Mouse (Mus musculus) embryo, embryonic 10.5 days (tissue): ENCODE results near the gene Apba3.

ENCODE experiments used
- DNase-seq: peaks from one replicate; pipeline ENCODE4 v3.0.0-alpha.2; 2015; ENCODE audit warnings: low spot score

The Apba3 gene

DNA sequence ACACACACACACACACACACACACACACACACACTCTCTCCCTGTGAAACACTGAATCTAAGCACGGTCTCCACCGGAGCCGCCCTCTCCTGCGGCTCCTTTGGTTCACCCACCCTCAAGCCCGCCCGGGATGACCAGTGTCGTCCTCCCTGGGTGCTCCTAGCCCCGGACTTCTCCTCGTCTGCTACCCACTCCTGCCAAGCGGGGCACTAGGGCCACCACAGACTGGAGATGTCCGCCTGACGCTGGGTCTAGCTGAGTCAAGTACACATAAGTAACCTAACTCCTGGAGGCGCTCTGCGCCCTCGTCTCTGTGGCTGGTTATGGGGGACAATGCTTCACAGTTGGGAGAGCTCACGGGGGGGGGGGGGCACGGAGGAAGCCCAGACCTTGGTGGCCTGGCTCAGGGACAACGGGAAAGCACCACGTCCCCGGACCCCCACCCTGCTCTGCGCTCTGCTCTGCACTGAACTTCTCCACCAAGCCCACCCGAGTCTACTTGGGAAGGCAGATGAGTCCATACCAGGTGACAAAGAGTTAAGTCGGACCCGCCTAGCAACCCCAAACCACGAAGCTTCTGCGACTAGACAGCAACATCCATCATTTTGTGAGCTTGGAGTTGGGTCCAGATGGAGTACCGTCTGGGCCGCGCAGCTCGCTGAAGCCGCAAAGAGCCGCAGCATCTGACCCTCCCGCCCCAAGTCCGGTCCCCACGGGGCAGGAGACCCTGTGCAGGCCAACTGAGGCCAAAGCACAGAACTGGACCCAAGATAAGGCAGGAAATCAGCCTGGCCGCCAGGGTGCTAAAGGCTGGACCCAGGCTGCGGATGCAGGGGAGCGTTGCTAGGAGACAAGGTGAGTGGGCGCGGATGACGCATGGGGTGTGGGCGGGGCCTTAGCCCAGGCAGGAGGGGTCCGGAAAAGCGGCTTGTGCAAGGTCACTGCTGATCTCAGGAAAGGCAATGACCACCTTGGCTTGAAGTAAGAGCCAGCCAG lies 14.0 kb upstream of the Apba3 start, which contains the start of gene Matk:
Gene Matk, plus strand, starts transcription at position 512 of the 996 bp plus-strand sequence.
- DNase-seq: peak; percentile 75

DNA sequence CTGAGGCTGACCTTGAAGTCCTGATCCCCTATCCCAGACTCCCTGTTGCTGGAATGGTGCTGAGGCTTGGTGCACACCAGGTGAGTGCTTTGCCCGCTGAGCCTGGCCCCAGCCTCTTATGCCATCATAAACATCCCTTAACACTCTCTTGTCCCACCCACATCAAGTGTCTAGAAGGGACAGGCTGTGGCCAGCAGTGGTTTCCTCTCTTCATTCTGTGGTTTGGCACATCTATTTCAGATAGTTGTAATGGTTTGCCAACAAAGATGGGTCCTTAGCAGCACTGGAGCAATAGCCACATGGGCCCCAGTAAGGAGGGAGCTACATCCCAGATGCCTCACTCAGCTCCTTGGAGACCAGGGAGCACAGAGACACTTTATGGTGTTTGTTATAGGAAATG lies 11.9 kb upstream of the Apba3 start:
- DNase-seq: no peak

DNA sequence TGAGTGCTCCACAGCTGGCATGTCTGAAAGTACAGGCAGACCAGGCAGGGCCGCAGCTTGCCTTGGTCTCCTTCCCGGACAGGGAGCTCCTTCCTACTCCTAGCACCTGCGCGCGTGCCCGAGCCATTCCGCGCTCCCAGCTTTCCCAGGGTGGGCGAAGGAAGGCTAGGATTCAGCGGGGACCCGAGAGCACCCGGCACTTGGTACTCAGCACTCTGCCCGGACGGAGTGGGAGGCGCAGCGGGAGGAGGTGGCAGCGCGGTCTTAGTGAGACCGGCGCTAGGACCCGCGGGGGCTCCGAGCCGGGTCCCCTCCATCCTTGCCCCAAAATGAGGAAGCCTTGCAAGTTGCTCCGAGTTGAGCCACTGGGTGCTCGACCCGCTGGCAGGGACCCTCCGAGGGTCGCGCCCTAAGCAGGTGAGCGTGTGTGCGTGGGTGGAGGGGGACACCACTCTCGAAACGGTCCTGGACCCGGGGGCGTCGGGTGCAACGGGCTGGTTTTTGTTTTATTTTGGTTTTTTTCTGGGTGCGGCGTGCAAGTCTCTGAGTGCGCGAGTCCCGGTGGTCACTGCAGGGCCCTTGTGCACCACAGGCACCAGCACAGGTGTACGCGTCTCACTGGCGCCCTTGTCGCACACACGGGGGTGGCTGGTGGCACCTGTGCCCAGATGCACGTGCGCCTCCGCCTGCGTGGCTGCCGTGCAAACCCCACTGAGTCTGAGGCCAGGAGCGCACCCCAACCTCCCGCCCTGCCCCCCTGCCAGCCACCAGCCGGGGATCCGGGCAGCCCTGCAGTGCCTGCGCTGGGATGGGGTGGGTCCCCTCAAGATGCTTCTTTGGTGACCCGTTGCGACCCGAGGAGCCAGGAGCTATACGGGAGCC lies 9.4 kb upstream of the Apba3 start:
- DNase-seq: peak; percentile 37

DNA sequence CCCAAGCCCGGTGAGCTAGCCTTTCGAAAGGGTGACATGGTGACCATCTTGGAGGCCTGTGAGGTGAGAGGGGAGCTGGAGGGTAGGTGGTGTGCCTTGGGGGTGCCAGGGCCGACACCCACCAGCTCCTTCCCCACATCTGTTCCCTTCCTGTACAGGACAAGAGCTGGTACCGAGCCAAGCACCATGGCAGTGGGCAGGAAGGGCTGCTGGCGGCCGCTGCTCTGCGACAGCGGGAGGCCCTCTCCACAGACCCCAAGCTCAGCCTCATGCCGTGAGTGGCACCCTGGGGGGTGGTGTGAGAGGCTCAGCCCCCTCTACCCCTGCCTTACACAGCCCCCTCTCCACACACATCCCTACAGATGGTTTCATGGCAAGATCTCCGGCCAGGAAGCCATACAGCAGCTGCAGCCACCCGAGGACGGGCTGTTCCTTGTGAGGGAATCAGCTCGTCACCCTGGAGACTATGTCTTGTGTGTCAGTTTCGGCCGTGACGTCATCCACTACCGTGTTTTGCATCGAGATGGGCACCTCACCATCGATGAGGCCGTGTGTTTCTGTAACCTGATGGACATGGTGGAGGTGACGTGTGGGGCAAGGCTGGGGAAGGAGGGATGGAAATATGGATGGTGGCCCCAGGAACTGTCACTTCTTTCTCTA lies 7.4 kb upstream of the Apba3 start:
- no peak for DNase-seq

DNA sequence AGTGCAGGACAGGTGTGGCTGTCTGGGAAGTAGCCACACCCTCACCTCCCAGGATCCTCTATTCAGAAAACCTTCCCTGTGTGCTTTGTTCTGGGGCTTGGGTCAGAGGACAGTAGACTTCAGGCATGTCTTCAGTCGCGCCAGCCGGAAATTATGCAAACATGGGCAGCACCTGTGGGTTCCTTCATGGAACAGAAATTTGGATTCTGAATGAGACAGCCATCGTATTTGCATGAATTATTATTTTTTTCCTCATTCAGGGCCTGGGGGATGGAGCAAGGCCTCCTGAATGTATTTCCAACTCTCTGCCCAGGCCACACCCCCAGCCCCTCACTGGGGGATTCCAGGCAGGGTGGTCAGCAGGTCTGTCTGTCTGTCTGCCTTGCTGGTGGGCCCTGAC lies 5.7 kb upstream of the Apba3 start:
- no peak for DNase-seq

DNA sequence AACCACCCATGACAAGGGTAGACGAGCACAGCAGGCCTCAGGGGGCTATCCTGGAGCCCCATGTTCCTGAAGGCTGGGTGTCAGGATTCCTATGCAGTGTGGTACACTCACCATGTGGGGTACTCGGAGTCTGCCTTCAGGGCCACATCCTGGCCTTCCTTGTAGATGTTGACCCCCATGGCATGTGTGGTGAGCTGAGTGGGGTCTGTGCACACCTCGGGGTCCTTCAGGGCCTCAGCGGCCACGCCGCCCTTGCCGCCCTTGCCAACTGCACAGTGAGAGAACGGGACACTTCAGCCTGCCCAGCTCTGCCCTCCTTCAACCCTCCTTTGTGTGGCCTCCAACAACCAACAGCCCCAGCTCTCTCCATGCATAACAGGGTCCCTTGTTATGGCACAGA lies 1.2 kb upstream of the Apba3 start:
- no peak for DNase-seq

DNA sequence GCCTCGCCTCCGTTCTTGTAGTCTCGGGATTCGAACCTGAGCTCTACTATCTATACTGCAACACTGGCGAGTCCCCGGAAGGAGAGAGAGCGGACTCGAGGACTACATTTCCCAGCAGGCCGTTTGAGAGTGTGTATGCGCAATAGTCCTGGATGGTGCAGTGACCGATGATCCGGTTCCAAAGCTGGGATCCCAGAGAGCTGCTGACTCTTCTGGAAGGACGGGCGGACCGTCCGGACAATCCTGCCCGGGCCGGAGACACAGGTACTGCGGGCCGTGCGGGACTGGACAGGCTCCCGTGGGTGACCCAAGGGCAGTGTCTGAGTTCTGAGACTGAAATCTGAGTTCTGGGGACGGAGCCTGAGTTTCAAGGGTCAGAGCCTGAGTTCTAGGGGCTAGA lies 1.3 kb downstream of the Apba3 start:
- DNase-seq: peak; percentile 95

DNA sequence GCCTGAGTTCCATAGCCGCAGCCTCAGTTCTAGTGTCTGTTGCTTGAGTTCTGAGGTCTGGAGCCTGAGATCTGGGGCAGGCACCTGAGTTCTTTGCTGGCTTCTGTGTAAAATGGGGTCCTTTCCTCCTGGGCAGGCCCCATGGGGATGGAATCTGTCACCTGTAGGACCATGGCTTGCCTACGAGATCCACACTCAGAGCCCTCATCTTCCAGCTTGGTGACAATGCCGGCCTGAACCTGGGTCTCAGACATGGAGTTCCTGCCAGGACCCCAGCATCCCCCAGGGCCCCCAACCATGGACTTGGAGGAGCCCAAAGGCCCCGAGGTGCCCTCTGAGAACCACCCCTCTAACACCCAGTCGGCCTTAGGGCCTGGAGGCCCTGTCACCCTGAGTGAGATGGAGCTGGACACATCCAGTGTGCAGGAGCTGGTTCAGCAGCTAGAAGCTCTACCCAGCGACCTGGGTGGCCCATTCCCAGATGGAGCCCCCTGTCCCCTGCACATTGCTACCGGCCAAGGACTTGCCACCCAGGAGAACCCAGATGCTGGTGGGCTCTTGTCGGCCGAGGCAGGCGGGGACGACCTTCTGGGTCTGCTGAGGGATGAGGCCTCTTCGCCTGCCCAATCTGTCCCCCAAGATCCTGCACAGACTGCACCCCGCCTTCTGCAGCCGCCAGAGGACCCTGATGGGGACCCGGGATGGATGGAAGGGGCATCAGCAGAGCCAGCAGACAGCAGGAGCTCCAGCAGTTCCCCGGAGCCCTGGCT lies 2.1 kb downstream of the Apba3 start:
- no peak for DNase-seq

DNA sequence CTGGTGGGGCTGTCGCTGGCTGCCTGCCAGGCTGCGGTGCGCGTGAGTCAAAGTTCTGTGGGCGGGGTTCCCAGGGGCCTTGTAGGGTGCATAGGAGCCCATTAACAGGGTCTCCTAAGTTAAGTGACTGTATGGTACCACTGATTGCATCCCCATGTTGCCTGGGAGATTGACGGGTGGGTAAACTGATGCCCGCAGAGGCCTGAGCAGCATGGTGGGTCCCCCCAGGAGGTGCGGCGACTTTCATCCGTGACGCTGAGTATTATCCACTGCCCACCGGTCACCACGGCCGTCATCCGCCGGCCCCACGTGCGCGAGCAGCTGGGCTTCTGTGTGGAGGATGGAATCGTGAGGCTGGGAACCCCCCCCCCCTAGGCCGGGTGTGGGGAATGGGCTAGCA lies 5.6 kb downstream of the Apba3 start:
- DNase-seq: no peak

DNA sequence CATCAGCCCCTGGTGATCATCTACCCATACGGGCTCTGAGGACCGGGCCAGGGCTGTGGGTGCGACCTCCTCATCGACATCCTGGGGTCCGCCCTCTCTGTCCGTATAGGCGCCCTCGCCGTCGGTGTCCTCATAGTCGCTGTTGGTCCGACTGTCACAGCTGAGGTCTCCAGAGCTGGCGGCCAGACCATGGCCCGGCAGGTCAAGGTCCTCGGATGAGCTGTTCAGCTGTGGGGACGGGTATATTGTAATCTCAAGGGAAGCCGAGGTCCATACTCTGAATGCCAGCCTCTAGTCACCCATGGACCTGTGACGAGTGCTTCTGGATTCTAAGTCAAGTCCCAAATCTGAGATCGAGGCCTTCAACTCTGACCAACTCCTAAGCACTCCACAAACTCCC lies 7.1 kb downstream of the Apba3 start:
- DNase-seq: no peak

DNA sequence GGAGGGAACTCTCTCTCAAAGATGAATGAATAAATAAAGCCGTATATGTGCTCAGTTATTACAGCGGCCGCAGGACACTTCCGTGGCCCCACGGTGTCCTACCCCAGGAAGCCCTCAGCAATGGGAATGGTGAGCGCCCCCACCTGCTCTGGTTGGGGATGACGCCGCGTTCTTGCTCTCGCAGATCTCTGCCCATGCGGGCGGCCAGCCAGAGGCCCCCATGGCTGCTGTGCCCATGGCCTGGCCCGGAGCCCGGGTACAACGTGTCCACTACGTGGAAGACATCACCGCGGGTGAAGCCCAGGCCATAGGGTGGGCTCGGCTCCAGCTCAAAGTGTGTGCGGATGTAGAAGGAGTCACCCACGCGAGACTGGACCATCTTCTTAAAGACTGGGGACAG lies 10.9 kb downstream of the Apba3 start:
- no peak for DNase-seq

DNA sequence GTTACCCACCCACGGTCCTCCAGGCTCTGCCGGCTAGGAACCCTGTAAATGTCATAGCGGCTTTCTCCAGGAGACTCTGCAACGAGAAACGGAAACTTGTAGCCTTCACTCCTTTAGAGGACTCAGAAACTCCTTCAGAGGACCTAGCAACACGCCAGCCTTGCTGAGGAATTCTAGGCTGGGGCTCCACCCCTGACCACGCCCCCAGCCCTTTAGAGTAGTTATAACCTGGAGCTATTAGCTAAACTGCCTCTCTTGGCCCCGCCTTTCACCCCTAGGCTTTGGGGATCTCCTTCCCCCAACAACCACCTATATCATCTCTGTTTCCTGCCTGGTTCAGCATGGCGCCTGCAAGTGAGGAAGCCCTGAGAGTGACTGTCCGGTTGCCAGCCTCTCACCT lies 12.7 kb downstream of the Apba3 start:
- peak; percentile 52 for DNase-seq

DNA sequence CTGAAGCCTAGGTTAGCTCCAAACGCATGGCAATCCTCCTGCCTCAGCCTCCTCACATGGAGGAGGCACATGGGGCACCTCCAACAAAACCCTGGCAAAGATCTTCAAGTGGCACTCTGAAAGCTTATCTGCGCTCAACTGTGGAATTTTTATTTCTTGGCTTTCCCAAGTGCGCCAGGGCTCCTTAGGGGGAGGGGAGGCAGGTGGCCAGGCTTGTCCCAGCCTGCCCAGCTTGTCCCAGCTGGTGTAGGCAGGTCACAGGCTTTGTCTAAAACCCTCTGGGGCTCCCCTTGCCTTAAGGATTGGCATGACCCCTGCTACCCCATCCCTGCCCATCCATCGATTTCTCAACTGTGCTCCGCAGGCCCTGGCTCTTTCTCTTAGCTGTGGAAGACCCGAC lies 17.4 kb downstream of the Apba3 start:
- DNase-seq: no peak

DNA sequence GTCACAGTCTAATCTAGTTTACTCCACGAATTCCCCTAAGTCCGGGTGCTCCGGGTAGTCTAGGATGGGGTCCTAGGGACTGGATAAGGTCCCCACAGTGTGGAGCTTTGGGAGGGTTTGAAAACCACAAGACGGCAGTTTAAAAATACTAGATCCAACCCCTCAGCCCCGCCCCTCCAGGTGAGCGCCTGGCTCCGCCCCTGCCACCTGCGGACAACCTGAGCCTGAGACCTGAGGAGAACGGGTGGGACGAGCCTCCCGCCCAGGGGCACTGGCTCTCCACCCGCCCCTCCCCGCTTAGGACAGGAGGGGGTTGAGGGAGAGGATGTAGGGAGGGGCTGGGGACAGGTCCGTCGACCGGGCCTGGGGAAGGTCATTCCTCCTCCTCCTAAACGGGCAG lies 18.0 kb downstream of the Apba3 start:
- no peak for DNase-seq

DNA sequence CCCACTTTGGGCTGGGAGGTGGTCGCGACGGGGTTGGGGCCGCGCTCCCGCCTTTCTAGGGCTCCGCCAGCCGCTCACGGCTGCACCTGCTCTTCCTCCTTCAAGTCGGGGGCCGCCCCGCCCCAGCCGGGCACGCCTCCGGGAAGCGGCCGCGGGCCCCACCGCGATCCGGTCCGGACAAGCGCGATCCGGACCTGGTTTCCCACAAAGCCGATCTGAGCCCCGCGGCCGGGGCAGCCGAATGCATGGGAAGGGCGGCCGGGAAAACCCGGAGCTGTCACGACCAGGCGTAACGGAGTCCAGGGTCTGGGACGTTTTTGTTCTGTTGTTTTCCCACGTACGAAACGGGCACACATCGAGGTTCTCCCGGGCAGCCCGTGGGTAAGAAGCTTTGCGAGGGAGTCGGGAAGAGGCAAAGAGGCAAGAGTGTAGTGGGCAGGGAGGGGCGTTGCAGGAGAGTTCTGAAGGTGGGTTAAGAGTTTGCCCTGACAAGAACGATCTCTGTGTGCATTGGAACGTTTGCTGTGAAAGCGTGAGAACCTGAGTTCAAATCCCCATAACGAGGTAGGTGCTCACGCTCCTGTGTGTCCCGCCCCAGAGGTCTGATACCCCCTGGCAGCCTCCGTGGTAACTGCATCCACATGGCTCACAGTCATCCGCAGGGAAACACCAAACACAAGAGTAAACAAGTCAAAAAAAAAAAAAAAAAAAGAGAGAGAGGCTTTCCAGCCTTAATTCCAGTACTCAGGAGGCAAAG lies 19.1 kb downstream of the Apba3 start:
- peak; percentile 94 for DNase-seq

DNA sequence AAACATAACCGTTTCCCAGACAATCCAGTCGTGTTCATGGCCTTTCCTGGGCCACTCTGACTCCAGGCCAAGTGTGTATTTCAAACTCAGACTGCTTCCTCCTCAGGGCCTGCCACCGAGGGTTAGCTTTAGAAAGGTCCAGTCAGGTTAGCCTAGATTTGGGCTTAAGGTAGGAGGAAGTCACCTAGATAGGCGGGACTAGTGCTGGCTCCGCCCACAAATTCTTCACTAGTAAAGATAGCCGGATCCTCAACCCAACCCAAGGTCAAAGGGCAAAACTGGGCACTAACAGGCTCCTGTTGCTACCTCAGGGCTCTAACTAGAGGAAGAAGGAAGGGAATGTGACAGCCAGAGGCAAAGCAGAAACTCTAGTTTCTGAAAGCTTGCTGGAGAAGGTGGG lies 19.8 kb downstream of the Apba3 start:
- DNase-seq: no peak

DNA sequence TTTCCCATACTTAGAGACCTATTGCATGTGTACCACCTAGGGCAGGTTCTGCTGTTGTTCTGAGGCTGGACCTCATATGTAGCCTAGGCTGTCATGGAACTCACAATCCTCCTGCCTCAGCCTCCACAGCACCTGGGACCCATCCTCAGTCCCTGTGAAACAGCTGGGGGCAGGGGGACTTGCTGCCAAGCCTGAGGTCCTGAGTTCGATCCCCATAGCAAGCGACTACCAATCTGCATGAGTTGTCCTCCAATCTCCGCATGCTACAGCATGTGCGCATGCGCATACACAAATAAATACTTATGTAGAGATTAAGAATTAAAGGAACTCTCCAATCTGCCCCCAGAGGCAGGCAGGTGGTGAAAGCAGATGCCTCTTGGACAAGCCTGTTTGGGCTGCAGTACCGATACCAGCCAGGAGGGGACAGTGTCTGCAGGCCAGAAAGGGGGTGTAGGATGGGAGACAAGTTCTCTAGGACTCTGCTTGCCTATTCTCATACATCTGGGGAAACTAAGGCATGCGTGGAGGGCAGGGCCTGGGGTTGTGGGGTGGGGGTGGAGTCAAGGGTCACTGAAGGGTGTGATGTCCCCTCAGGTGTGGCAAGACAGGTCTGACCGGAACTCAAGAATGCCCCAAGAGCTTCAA lies 20.9 kb downstream of the Apba3 start:
- peak; percentile 45 for DNase-seq

DNA sequence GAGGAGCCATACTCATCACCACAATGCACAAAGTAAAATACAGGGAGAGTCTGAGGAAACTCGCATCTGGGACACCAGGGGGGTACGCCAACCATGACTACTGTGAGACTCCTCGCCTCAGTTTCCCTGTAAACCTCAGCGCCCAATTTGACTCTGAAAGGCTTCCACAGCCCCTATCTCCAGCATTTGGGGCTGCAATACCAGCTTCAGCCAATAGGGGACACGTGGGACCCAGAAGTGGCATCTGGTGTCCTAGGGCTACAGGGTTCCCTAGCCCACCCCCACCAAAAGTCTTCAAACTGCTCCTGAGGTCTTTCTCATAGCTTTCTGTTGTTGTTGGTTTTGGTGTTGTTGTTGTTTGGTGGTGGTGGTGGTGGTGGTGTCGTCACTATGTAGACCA lies 21.8 kb downstream of the Apba3 start:
- peak; percentile 59 for DNase-seq

DNA sequence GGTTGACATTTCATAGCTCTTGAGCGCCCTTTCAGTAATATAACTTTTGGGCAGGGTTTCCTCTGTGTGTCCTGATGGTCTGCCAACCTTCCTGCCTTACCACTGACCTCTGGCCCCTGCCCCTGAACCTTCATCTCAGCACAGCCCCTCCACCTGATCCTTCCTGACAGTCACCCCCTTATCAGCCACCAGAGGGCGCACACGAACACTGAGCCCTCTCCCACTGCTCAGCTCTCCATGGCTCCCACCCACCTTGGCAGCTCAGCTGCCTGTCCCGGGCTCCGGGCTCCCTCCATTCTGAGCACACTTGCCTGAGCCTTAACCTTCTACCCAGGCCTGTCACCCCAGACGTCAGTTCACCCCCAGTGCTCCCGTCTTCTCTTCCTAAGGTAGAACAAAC lies 22.5 kb downstream of the Apba3 start:
- peak; percentile 85 for DNase-seq

DNA sequence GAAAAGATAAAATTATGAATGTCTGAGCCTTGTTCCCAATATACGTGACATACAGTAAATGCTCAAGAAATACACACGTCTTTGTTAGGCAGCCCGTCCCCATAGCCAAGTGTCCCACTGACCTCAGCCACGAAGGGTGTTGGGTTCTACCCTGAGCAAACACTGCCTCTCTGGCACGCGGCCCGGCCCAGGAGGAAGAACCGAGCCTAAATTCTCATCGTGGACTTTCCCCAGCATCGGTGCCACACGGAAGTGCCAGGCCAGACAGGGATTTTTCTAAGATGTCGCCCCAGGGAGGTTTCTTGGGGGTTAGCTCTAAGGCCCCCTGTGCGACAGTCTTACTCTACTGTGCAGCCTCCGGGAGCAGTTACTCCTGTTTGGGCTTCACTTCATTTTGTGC lies 23.1 kb downstream of the Apba3 start:
- no peak for DNase-seq
